Mouse (Mus musculus) midbrain, embryonic 11.5 days (tissue): ENCODE results near the gene Tbx6. TPM values are rescaled to one million over a fixed set of nuclear protein-coding genes. Genes with fewer than 3 reads are reported as not detected.

Experiments
- ATAC-seq: fragments of 200-750 bp; cut with Nextera tagmentation; 2 replicates; pipeline ENCODE4 v1.8.0; 2017; ENCODE audit warnings: moderate TSS enrichment, moderate library complexity; ENCODE audit not compliant: low FRiP score
- DNase-seq: peaks from one replicate; pipeline ENCODE4 v3.0.0; 2015; ENCODE audit warnings: low spot score; ENCODE audit errors: missing footprints
- H3K27ac ChIP-seq: fragments of 300-500 bp; sonication (generic); 2 replicates; pipeline ENCODE4 v1.5.1; 2014; ENCODE audit warnings: low read depth, low read length
- H3K27me3 ChIP-seq: fragments of 300-500 bp; sonication (generic); 2 replicates; pipeline ENCODE4 v1.6.1; 2014; ENCODE audit warnings: mild to moderate bottlenecking, low read length, moderate library complexity, mixed read lengths; ENCODE audit not compliant: control insufficient read depth, insufficient read depth
- H3K36me3 ChIP-seq: fragments of 300-500 bp; sonication (generic); 2 replicates; pipeline ENCODE4 v1.6.1; 2014; ENCODE audit warnings: mild to moderate bottlenecking, low read length, moderate library complexity, mixed read lengths; ENCODE audit not compliant: control insufficient read depth, insufficient read depth
- H3K4me1 ChIP-seq: fragments of 300-500 bp; sonication (generic); 2 replicates; pipeline ENCODE4 v1.6.1; 2014; ENCODE audit warnings: low read length; ENCODE audit not compliant: control insufficient read depth, insufficient read depth
- H3K4me2 ChIP-seq: fragments of 300-500 bp; sonication (generic); 2 replicates; pipeline ENCODE4 v1.6.1; 2014; ENCODE audit warnings: mild to moderate bottlenecking, moderate library complexity
- H3K4me3 ChIP-seq: fragments of 300-500 bp; sonication (generic); 2 replicates; pipeline ENCODE4 v1.5.1; 2014; ENCODE audit warnings: low read depth, low read length
- H3K9ac ChIP-seq: fragments of 300-500 bp; sonication (generic); 2 replicates; pipeline ENCODE4 v1.6.1; 2014; ENCODE audit warnings: low read length
- H3K9me3 ChIP-seq: fragments of 300-500 bp; sonication (generic); 2 replicates; pipeline ENCODE4 v1.6.1; 2016; ENCODE audit warnings: low read length; ENCODE audit not compliant: control insufficient read depth
- WGBS: fragments of 180-500 bp; shearing (Covaris S2); extraction: QIAGEN DNeasy Blood & Tissue Kit; methylation state at CpG from one replicate; pipeline ENCODE4 v1.1.7; 2014; 5-methylcytosine and 5-hydroxymethylcytosine counted together
- polyA plus RNA-seq: library from polyadenylated mRNA; unstranded; fragments of >200 nt; fragmentation: Nextera tagmentation; extraction: Ambion mirVana; gene quantifications from 2 replicates; pipeline ENCODE4 v1.2.1, GENCODE M21; 2014

Tbx6 gene
- polyA plus RNA-seq, 1 experiment from 2014 or later: 0.20 TPM

GRCm38 (mm10) chr7:126761529-126762067 lies 19.7 kb upstream of the Tbx6 start:
- DNase-seq: no peak
- Histone ChIP-seq H3K4me2 (no peak overlapping the region), H3K4me1 (peaks cover 9% of the 10 kb centered on the region), H3K4me3 (no peak overlapping the region), H3K27me3 (no peaks in the 10 kb centered on the region), H3K27ac (no peak overlapping the region), H3K9ac (no peak overlapping the region), H3K9me3 (no peaks in the 10 kb centered on the region), H3K36me3 (peaks cover 11% of the 10 kb centered on the region)
- 78% methylated on average over 6 of the region's 6 CpGs for WGBS
- no peak for ATAC-seq

- H3K27ac ChIP-seq: no peak overlapping the region
- H3K4me1 ChIP-seq: peaks cover 9% of the 10 kb centered on the region
- no peak overlapping the region; the same call in 1 of the 2 replicates for H3K9ac ChIP-seq
- no peaks in the 10 kb centered on the region for H3K27me3 ChIP-seq
- no peak overlapping the region for H3K4me2 ChIP-seq
- no peaks in the 10 kb centered on the region for H3K9me3 ChIP-seq
- ATAC-seq (no peak), DNase-seq (peak; percentile 67)
- peaks cover 15% of the 10 kb centered on the region for H3K36me3 ChIP-seq
- 80% methylated on average over 17 of the region's 17 CpGs for WGBS
- H3K4me3 ChIP-seq: no peak overlapping the region
Measured at GRCm38 (mm10) chr7:126762471-126763008, 18.7 kb upstream of the Tbx6 start.

GRCm38 (mm10) chr7:126765540-126765939 lies 15.7 kb upstream of the Tbx6 start:
- H3K4me2 ChIP-seq: no peak overlapping the region
- H3K9ac ChIP-seq: no peak overlapping the region
- H3K27ac ChIP-seq: no peak overlapping the region
- no peak for ATAC-seq
- H3K4me3 ChIP-seq: no peak overlapping the region
- 95% methylated on average over 9 of the region's 9 CpGs for WGBS
- no peak for DNase-seq
- H3K9me3 ChIP-seq: no peaks in the 10 kb centered on the region
- H3K36me3 ChIP-seq: peaks cover 21% of the 10 kb centered on the region
- H3K4me1 ChIP-seq: peaks cover 1% of the 10 kb centered on the region
- H3K27me3 ChIP-seq: no peaks in the 10 kb centered on the region

GRCm38 (mm10) chr7:126766201-126766600 lies 15.1 kb upstream of the Tbx6 start, which contains the start of gene Gdpd3:
TSS of gene Gdpd3 (plus strand) at chr7:126766334.
- H3K36me3 ChIP-seq: peaks cover 23% of the 10 kb centered on the region
- WGBS: 94% methylated on average over 16 of the region's 16 CpGs
- no peak within 1 kb of the TSS for H3K4me3 ChIP-seq

GRCm38 (mm10) chr7:126767001-126767400 lies 14.3 kb upstream of the Tbx6 start:
- H3K4me2 ChIP-seq: no peak overlapping the region
- ATAC-seq (no peak), DNase-seq (no peak)
- H3K4me3 ChIP-seq: no peak overlapping the region
- WGBS: 94% methylated on average over 8 of the region's 8 CpGs
- no peaks in the 10 kb centered on the region for H3K27me3 ChIP-seq
- peaks cover 24% of the 10 kb centered on the region for H3K36me3 ChIP-seq
- no peaks in the 10 kb centered on the region for H3K9me3 ChIP-seq
- no peak overlapping the region for H3K9ac ChIP-seq
- H3K27ac ChIP-seq: no peak overlapping the region
- H3K4me1 ChIP-seq: no peaks in the 10 kb centered on the region

More at GRCm38 (mm10) chr7:126766201-126766600, 15.1 kb upstream of the Tbx6 start, which contains the start of gene Gdpd3:
- Histone ChIP-seq H3K4me1 (no peaks in the 10 kb centered on the region), H3K27me3 (no peaks in the 10 kb centered on the region), H3K27ac (no peak within 1 kb of the TSS), H3K9me3 (no peaks in the 10 kb centered on the region), H3K4me2 (no peak within 1 kb of the TSS), H3K9ac (no peak within 1 kb of the TSS)
- ATAC-seq (no peak), DNase-seq (no peak)

- Histone ChIP-seq H3K27me3 (no peaks in the 10 kb centered on the region), H3K9ac (no peak overlapping the region), H3K36me3 (peaks cover 14% of the 10 kb centered on the region), H3K4me1 (peaks cover under 1% of the 10 kb centered on the region; the same call in 1 of the 2 replicates), H3K4me2 (no peak overlapping the region), H3K27ac (no peak overlapping the region), H3K4me3 (no peak overlapping the region), H3K9me3 (no peaks in the 10 kb centered on the region)
- no peak for DNase-seq
- WGBS: 90% methylated on average over 12 of the region's 12 CpGs
- ATAC-seq: no peak
Measured at GRCm38 (mm10) chr7:126770784-126771183, 10.5 kb upstream of the Tbx6 start.

- Histone ChIP-seq H3K27me3 (no peaks in the 10 kb centered on the region), H3K9me3 (no peaks in the 10 kb centered on the region), H3K36me3 (0 out of 2 replicates have a peak, but pooled peaks cover 7% of the 10 kb centered on the region), H3K4me2 (no peak overlapping the region), H3K9ac (no peak overlapping the region), H3K4me1 (peaks cover 16% of the 10 kb centered on the region; the same call in 1 of the 2 replicates), H3K27ac (no peak overlapping the region), H3K4me3 (no peak overlapping the region)
- no peak for DNase-seq
- no peak for ATAC-seq
- 86% methylated on average over 2 of the region's 2 CpGs for WGBS
Measured at GRCm38 (mm10) chr7:126773351-126773750, 7.9 kb upstream of the Tbx6 start.

GRCm38 (mm10) chr7:126774463-126774862 lies 6.8 kb upstream of the Tbx6 start:
- 0 out of 2 replicates have a peak, but pooled peaks cover 4% of the 10 kb centered on the region for H3K36me3 ChIP-seq
- H3K4me1 ChIP-seq: peaks cover 16% of the 10 kb centered on the region; the same call in 1 of the 2 replicates
- WGBS: 87% methylated on average over 2 of the region's 2 CpGs
- DNase-seq (no peak), ATAC-seq (no peak)
- H3K27me3 ChIP-seq: no peaks in the 10 kb centered on the region
- H3K4me2 ChIP-seq: no peak overlapping the region
- no peak overlapping the region for H3K9ac ChIP-seq
- no peaks in the 10 kb centered on the region for H3K9me3 ChIP-seq
- H3K27ac ChIP-seq: no peak overlapping the region
- H3K4me3 ChIP-seq: no peak overlapping the region

GRCm38 (mm10) chr7:126775185-126775977 lies 5.9 kb upstream of the Tbx6 start:
- no peak for DNase-seq
- Histone ChIP-seq H3K27ac (no peak overlapping the region), H3K4me3 (no peak overlapping the region), H3K27me3 (no peaks in the 10 kb centered on the region), H3K9me3 (no peaks in the 10 kb centered on the region), H3K4me1 (peaks cover 23% of the 10 kb centered on the region), H3K9ac (no peak overlapping the region), H3K36me3 (0 out of 2 replicates have a peak, but pooled peaks cover 4% of the 10 kb centered on the region), H3K4me2 (no peak overlapping the region)
- 85% methylated on average over 10 of the region's 10 CpGs for WGBS
- no peak for ATAC-seq
